Mouse (Mus musculus): ENCODE results near the gene Ccr3.

Ccr3 gene

GRCm38 (mm10) chr9:124021672-124022071, at the start of gene Ccr3:
Gene Ccr3 (plus strand): TSS chr9:124021972.
- WGBS = 90% methylated on average over 1 of the region's 1 CpGs

GRCm38 (mm10) chr9:123975630-123976029, 46.1 kb upstream of the Ccr3 start:
- 67% methylated on average over 2 of the region's 2 CpGs for WGBS

- WGBS = 86% methylated on average over 9 of the region's 9 CpGs
Observed at GRCm38 (mm10) chr9:123976876-123977663, 44.7 kb upstream of the Ccr3 start.

GRCm38 (mm10) chr9:123978308-123978707, 43.5 kb upstream of the Ccr3 start, which contains the start of gene Ccr1l1:
Gene Ccr1l1 (minus strand): TSS chr9:123978408.
- 79% methylated on average over 1 of the region's 1 CpGs for WGBS

- no CpG with 5 or more reads among the region's 3 CpGs for WGBS
Observed at GRCm38 (mm10) chr9:123980858-123981475, 40.8 kb upstream of the Ccr3 start.

GRCm38 (mm10) chr9:123981909-123982308, 39.9 kb upstream of the Ccr3 start:
- 84% methylated on average over 4 of the region's 4 CpGs for WGBS

GRCm38 (mm10) chr9:123982720-123983119, 39.1 kb upstream of the Ccr3 start:
- 97% methylated on average over 1 of the region's 1 CpGs for WGBS

GRCm38 (mm10) chr9:123986217-123986616, 35.6 kb upstream of the Ccr3 start:
- WGBS = 75% methylated on average over 2 of the region's 2 CpGs

- WGBS = 65% methylated on average over 3 of the region's 3 CpGs
Observed at GRCm38 (mm10) chr9:123989671-123990070, 32.1 kb upstream of the Ccr3 start.

- WGBS = 34% methylated on average over 1 of the region's 1 CpGs
Observed at GRCm38 (mm10) chr9:123991312-123991906, 30.4 kb upstream of the Ccr3 start.

- 87% methylated on average over 3 of the region's 3 CpGs for WGBS
Observed at GRCm38 (mm10) chr9:123997719-123998118, 24.1 kb upstream of the Ccr3 start.

- 83% methylated on average over 2 of the region's 2 CpGs for WGBS
Observed at GRCm38 (mm10) chr9:123999784-124000183, 22.0 kb upstream of the Ccr3 start.

GRCm38 (mm10) chr9:124012691-124013090, 9.1 kb upstream of the Ccr3 start:
- 71% methylated on average over 2 of the region's 2 CpGs for WGBS

- 78% methylated on average over 3 of the region's 3 CpGs for WGBS
Observed at GRCm38 (mm10) chr9:124013270-124013669, 8.5 kb upstream of the Ccr3 start.

- WGBS = 85% methylated on average over 2 of the region's 2 CpGs
Observed at GRCm38 (mm10) chr9:124014985-124015652, 6.7 kb upstream of the Ccr3 start.

GRCm38 (mm10) chr9:124016048-124016447, 5.7 kb upstream of the Ccr3 start:
- WGBS = 65% methylated on average over 2 of the region's 2 CpGs

GRCm38 (mm10) chr9:124019887-124020286, 1.9 kb upstream of the Ccr3 start:
- WGBS = 88% methylated on average over 3 of the region's 3 CpGs

GRCm38 (mm10) chr9:124033345-124033744, 11.6 kb downstream of the Ccr3 start:
- WGBS = 56% methylated on average over 1 of the region's 1 CpGs

GRCm38 (mm10) chr9:124037707-124038106, 15.9 kb downstream of the Ccr3 start:
- WGBS = 51% methylated on average over 4 of the region's 4 CpGs

- WGBS = 78% methylated on average over 2 of the region's 2 CpGs
Observed at GRCm38 (mm10) chr9:124038158-124038582, 16.4 kb downstream of the Ccr3 start.

- 75% methylated on average over 5 of the region's 5 CpGs for WGBS
Observed at GRCm38 (mm10) chr9:124038949-124039348, 17.2 kb downstream of the Ccr3 start.

- WGBS = 93% methylated on average over 3 of the region's 3 CpGs
Observed at GRCm38 (mm10) chr9:124040932-124041331, 19.2 kb downstream of the Ccr3 start.

All from cerebral cortex, adult 2 months (tissue).